Mouse (Mus musculus) hindbrain, embryonic 15.5 days (tissue): Measurements from ENCODE around the gene 2310007B03Rik. TPM values are rescaled to one million over a fixed set of nuclear protein-coding genes. Genes with fewer than 3 reads are reported as not detected.

Source experiments
- ATAC-seq: fragments of 200-750 bp; cut with Nextera tagmentation; 2 replicates; pipeline ENCODE4 v1.8.0; 2017; ENCODE audit warnings: low read depth, moderate number of reproducible peaks, moderate TSS enrichment; ENCODE audit not compliant: low FRiP score
- H3K27ac ChIP-seq: fragments of 300-500 bp; sonication (generic); replicated peaks from 2 replicates; pipeline ENCODE4 v1.5.1; 2015; ENCODE audit warnings: mild to moderate bottlenecking, inconsistent platforms
- H3K27me3 ChIP-seq: fragments of 300-500 bp; sonication (generic); 2 replicates; pipeline ENCODE4 v1.6.1; 2015; ENCODE audit warnings: control low read depth, inconsistent platforms
- H3K36me3 ChIP-seq: fragments of 300-500 bp; sonication (generic); 2 replicates; pipeline ENCODE4 v1.6.1; 2015; ENCODE audit warnings: control low read depth, inconsistent platforms
- H3K4me1 ChIP-seq: fragments of 300-500 bp; sonication (generic); replicated peaks from 2 replicates; pipeline ENCODE4 v1.6.1; 2015; ENCODE audit warnings: control low read depth, inconsistent platforms
- H3K4me2 ChIP-seq: fragments of 300-500 bp; sonication (generic); 2 replicates; pipeline ENCODE4 v1.6.1; 2015; ENCODE audit warnings: moderate library complexity, mild to moderate bottlenecking, inconsistent platforms
- H3K4me3 ChIP-seq: fragments of 300-500 bp; sonication (generic); 2 replicates; pipeline ENCODE4 v1.5.1; 2015; ENCODE audit warnings: mild to moderate bottlenecking, inconsistent platforms
- H3K9ac ChIP-seq: fragments of 300-500 bp; sonication (generic); 2 replicates; pipeline ENCODE4 v1.6.1; 2015; ENCODE audit warnings: inconsistent platforms
- H3K9me3 ChIP-seq: fragments of 300-500 bp; sonication (generic); 2 replicates; pipeline ENCODE4 v1.6.1; 2016; ENCODE audit warnings: control low read depth, inconsistent platforms
- WGBS: fragments of 180-500 bp; shearing (Covaris S2); methylation state at CpG from one replicate; pipeline ENCODE4 v1.1.7; 2015; 5-methylcytosine and 5-hydroxymethylcytosine counted together
- polyA plus RNA-seq: library from polyadenylated mRNA; unstranded; fragments of >200 nt; fragmentation: Nextera tagmentation; extraction: Ambion mirVana; gene quantifications from 2 replicates; pipeline ENCODE4 v1.2.1, GENCODE M21; 2015

2310007B03Rik gene
- polyA plus RNA-seq, 1 experiment from 2014 or later: 0.23 TPM

- Histone ChIP-seq H3K4me1 (no peaks in the 10 kb centered on the region), H3K9ac (no peak overlapping the region), H3K36me3 (no peaks in the 10 kb centered on the region), H3K27me3 (no peaks in the 10 kb centered on the region), H3K9me3 (no peaks in the 10 kb centered on the region), H3K4me3 (no peak overlapping the region), H3K4me2 (no peak overlapping the region), H3K27ac (no peak overlapping the region)
- 68% methylated on average over 2 of the region's 2 CpGs for WGBS
- ATAC-seq: no peak
Observed at GRCm38 (mm10) chr1:93150907-93151661, 9.7 kb downstream of the 2310007B03Rik start.

GRCm38 (mm10) chr1:93144176-93144575 is 16.6 kb downstream of the 2310007B03Rik start:
- no peaks in the 10 kb centered on the region for H3K9me3 ChIP-seq
- H3K36me3 ChIP-seq: no peaks in the 10 kb centered on the region
- no peak overlapping the region for H3K27ac ChIP-seq
- ATAC-seq: no peak
- no peak overlapping the region for H3K9ac ChIP-seq
- WGBS: 61% methylated on average over 9 of the region's 9 CpGs
- H3K4me2 ChIP-seq: no peak overlapping the region
- H3K27me3 ChIP-seq: no peaks in the 10 kb centered on the region
- no peaks in the 10 kb centered on the region for H3K4me1 ChIP-seq
- H3K4me3 ChIP-seq: no peak overlapping the region

GRCm38 (mm10) chr1:93142871-93143270 is 17.9 kb downstream of the 2310007B03Rik start:
- no peaks in the 10 kb centered on the region for H3K27me3 ChIP-seq
- H3K9ac ChIP-seq: no peak overlapping the region
- H3K4me3 ChIP-seq: no peak overlapping the region
- H3K36me3 ChIP-seq: no peaks in the 10 kb centered on the region
- H3K4me2 ChIP-seq: no peak overlapping the region
- no peak for ATAC-seq
- WGBS: 93% methylated on average over 1 of the region's 1 CpGs
- no peaks in the 10 kb centered on the region for H3K4me1 ChIP-seq
- no peaks in the 10 kb centered on the region for H3K9me3 ChIP-seq
- no peak overlapping the region for H3K27ac ChIP-seq

GRCm38 (mm10) chr1:93139713-93140112 is 21.0 kb downstream of the 2310007B03Rik start:
- no peak overlapping the region for H3K9ac ChIP-seq
- no peaks in the 10 kb centered on the region for H3K36me3 ChIP-seq
- ATAC-seq: no peak
- H3K4me2 ChIP-seq: no peak overlapping the region
- no peaks in the 10 kb centered on the region for H3K27me3 ChIP-seq
- no peaks in the 10 kb centered on the region for H3K4me1 ChIP-seq
- no peaks in the 10 kb centered on the region for H3K9me3 ChIP-seq
- H3K27ac ChIP-seq: no peak overlapping the region
- H3K4me3 ChIP-seq: no peak overlapping the region
- WGBS: 90% methylated on average over 7 of the region's 7 CpGs

- H3K9me3 ChIP-seq: no peaks in the 10 kb centered on the region
- H3K4me1 ChIP-seq: no peaks in the 10 kb centered on the region
- H3K4me2 ChIP-seq: no peak overlapping the region
- H3K9ac ChIP-seq: no peak overlapping the region
- H3K36me3 ChIP-seq: no peaks in the 10 kb centered on the region
- H3K4me3 ChIP-seq: no peak overlapping the region
- no peak; the same call in 1 of the 2 replicates for ATAC-seq
- H3K27me3 ChIP-seq: no peaks in the 10 kb centered on the region
- H3K27ac ChIP-seq: no peak overlapping the region
- 78% methylated on average over 6 of the region's 6 CpGs for WGBS
Observed at GRCm38 (mm10) chr1:93138534-93138933, 22.2 kb downstream of the 2310007B03Rik start.

- WGBS: 92% methylated on average over 12 of the region's 12 CpGs
- Histone ChIP-seq H3K9me3 (no peaks in the 10 kb centered on the region), H3K4me3 (no peak within 1 kb of the TSS), H3K27ac (no peak within 1 kb of the TSS), H3K4me1 (no peaks in the 10 kb centered on the region), H3K9ac (no peak within 1 kb of the TSS), H3K4me2 (no peak within 1 kb of the TSS), H3K27me3 (no peaks in the 10 kb centered on the region), H3K36me3 (no peaks in the 10 kb centered on the region)
- no peak for ATAC-seq
Observed at GRCm38 (mm10) chr1:93135036-93135526, 25.7 kb downstream of the 2310007B03Rik start, which contains the start of gene Agxt. TSS of gene Agxt (plus strand) at chr1:93135240.

- Histone ChIP-seq H3K27me3 (no peaks in the 10 kb centered on the region), H3K27ac (no peak overlapping the region), H3K4me2 (no peak overlapping the region), H3K36me3 (no peaks in the 10 kb centered on the region), H3K9ac (no peak overlapping the region), H3K4me3 (no peak overlapping the region), H3K4me1 (no peaks in the 10 kb centered on the region), H3K9me3 (no peaks in the 10 kb centered on the region)
- ATAC-seq: no peak
- 72% methylated on average over 8 of the region's 8 CpGs for WGBS
Observed at GRCm38 (mm10) chr1:93132676-93133075, 28.1 kb downstream of the 2310007B03Rik start.

GRCm38 (mm10) chr1:93130242-93130983 is 30.3 kb downstream of the 2310007B03Rik start:
- H3K27ac ChIP-seq: no peak overlapping the region
- H3K4me1 ChIP-seq: no peaks in the 10 kb centered on the region
- H3K4me3 ChIP-seq: no peak overlapping the region
- H3K9me3 ChIP-seq: no peaks in the 10 kb centered on the region
- no peak overlapping the region for H3K9ac ChIP-seq
- no peak for ATAC-seq
- H3K4me2 ChIP-seq: no peak overlapping the region
- no peaks in the 10 kb centered on the region for H3K27me3 ChIP-seq
- 82% methylated on average over 10 of the region's 10 CpGs for WGBS
- no peaks in the 10 kb centered on the region for H3K36me3 ChIP-seq

GRCm38 (mm10) chr1:93128710-93129349 is 31.9 kb downstream of the 2310007B03Rik start:
- no peak overlapping the region for H3K27ac ChIP-seq
- H3K4me1 ChIP-seq: no peaks in the 10 kb centered on the region
- no peak for ATAC-seq
- no peak overlapping the region for H3K4me2 ChIP-seq
- H3K36me3 ChIP-seq: no peaks in the 10 kb centered on the region
- 33% methylated on average over 6 of the region's 6 CpGs for WGBS
- H3K9ac ChIP-seq: no peak overlapping the region
- H3K4me3 ChIP-seq: no peak overlapping the region
- H3K9me3 ChIP-seq: no peaks in the 10 kb centered on the region
- no peaks in the 10 kb centered on the region for H3K27me3 ChIP-seq

- H3K9me3 ChIP-seq: no peaks in the 10 kb centered on the region
- no peaks in the 10 kb centered on the region for H3K27me3 ChIP-seq
- no peak overlapping the region for H3K4me2 ChIP-seq
- ATAC-seq: no peak
- no peak overlapping the region for H3K27ac ChIP-seq
- H3K4me1 ChIP-seq: no peaks in the 10 kb centered on the region
- H3K36me3 ChIP-seq: no peaks in the 10 kb centered on the region
- no peak overlapping the region for H3K4me3 ChIP-seq
- H3K9ac ChIP-seq: no peak overlapping the region
- 79% methylated on average over 8 of the region's 8 CpGs for WGBS
Observed at GRCm38 (mm10) chr1:93128209-93128608, 32.5 kb downstream of the 2310007B03Rik start.

GRCm38 (mm10) chr1:93125256-93125655 is 35.5 kb downstream of the 2310007B03Rik start:
- no peak overlapping the region for H3K4me2 ChIP-seq

GRCm38 (mm10) chr1:93124066-93124465 is 36.7 kb downstream of the 2310007B03Rik start:
- Histone ChIP-seq H3K4me1 (no peaks in the 10 kb centered on the region), H3K27me3 (no peaks in the 10 kb centered on the region), H3K9ac (no peak overlapping the region), H3K4me2 (no peak overlapping the region), H3K9me3 (no peaks in the 10 kb centered on the region), H3K27ac (no peak overlapping the region), H3K4me3 (no peak overlapping the region), H3K36me3 (no peaks in the 10 kb centered on the region)
- WGBS: 79% methylated on average over 8 of the region's 8 CpGs
- no peak for ATAC-seq

More at GRCm38 (mm10) chr1:93125256-93125655, 35.5 kb downstream of the 2310007B03Rik start:
- no peaks in the 10 kb centered on the region for H3K27me3 ChIP-seq
- no peaks in the 10 kb centered on the region for H3K36me3 ChIP-seq
- H3K27ac ChIP-seq: no peak overlapping the region
- H3K9ac ChIP-seq: no peak overlapping the region
- H3K9me3 ChIP-seq: no peaks in the 10 kb centered on the region
- H3K4me1 ChIP-seq: no peaks in the 10 kb centered on the region
- WGBS: 65% methylated on average over 5 of the region's 5 CpGs
- no peak overlapping the region for H3K4me3 ChIP-seq
- no peak for ATAC-seq
